Mouse (Mus musculus): Measurements from ENCODE around the gene Gpr160.

DNA sequence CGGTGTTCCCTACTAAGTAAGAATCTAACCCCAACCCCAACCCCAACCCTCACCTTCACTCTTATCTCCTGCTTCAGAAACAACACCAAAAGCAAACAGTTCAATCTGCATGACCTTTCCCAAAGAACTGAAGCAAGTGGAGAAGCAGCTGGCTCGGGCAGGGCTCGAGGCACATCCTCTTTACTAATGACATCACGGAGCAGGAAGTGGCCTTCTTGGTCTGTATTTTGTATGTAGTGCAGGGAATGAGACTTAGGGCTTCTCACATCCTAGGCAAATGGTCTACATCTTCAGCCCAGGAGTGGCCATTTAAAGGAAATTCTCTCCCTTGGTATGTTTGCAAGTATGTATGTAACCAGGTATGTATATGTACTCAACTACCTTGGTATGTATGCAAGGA lies 61.4 kb downstream of the Gpr160 start:
- TF ChIP-seq GATA1 (IDR thresholded peaks at IDR 0.05; ENCODE audit: low read length), result no peak
- no peak for TF ChIP-seq TAL1 (IDR thresholded peaks at IDR 0.05; ENCODE audit: low read length)

All from erythroblast, embryonic 14.5 days (primary cell).